Mouse (Mus musculus): ENCODE measurements around the gene Ninj1. TPM values are rescaled to one million over a fixed set of nuclear protein-coding genes. Genes with fewer than 3 reads are reported as not detected.

Ninj1 gene
- polyA plus RNA-seq, 1 experiment, result 124 TPM

DNA sequence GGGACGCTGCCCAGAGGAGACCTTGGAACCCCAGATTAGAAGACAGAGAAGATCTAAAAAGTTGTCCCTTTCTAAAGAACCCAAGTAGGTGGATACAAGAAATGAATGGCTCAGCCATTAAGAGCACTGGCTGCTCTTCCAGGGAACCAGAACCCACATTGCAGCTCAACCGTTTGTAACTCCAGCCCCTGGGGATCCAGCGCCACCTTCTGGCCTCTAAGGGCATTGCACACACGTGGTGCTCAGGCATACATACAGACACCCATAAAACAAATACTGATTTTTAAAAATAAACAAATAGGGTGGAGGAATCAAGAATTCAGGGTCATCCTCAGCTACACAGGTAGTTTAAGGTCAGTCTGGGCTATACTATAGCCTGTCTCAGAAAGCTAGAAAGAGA, 30.6 kb upstream of the Ninj1 start:
- Histone ChIP-seq H3K4me2 (ENCODE audit: low read depth) (no peak overlapping the region), H3K27me3 (ENCODE audit: control insufficient read depth, insufficient read depth, insufficient read length) (peaks cover 43% of the 10 kb centered on the region), H3K4me3 (no peak overlapping the region), H3K36me3 (ENCODE audit: control insufficient read depth, insufficient read depth) (no peaks in the 10 kb centered on the region), H3ac (ENCODE audit: control insufficient read depth, insufficient read length) (no peak overlapping the region), H3K79me2 (ENCODE audit: control insufficient read depth, insufficient read depth) (no peaks in the 10 kb centered on the region)
- TF ChIP-seq TCF12 (IDR thresholded peaks at IDR 0.05; ENCODE audit: insufficient read depth, poor library complexity, severe bottlenecking), result no peak
- no peak for TF ChIP-seq TCF3 (IDR thresholded peaks at IDR 0.05; ENCODE audit: insufficient read length, low read depth)
- TF ChIP-seq REST (IDR thresholded peaks at IDR 0.05; ENCODE audit: insufficient read depth, insufficient read length), result no peak
- no peak for TF ChIP-seq MYOD1 (IDR thresholded peaks at IDR 0.05; ENCODE audit: control insufficient read depth in 1 of 3, insufficient read length in 2 of 3, low read depth in 2 of 3)
- no peak for TF ChIP-seq SRF (IDR thresholded peaks at IDR 0.05; ENCODE audit: control insufficient read depth, insufficient read length, low read depth)
- TF ChIP-seq CEBPB (IDR thresholded peaks at IDR 0.05; ENCODE audit: insufficient read depth, poor library complexity, severe bottlenecking), result no peak
- TF ChIP-seq POLR2AphosphoS2 (IDR thresholded peaks at IDR 0.05; ENCODE audit: insufficient read length, low read depth), result no peak
- TF ChIP-seq MAX (IDR thresholded peaks at IDR 0.05; ENCODE audit: low read depth), result no peak
- TF ChIP-seq POLR2A (IDR thresholded peaks at IDR 0.05; ENCODE audit: insufficient read length, low read depth), result no peak

DNA sequence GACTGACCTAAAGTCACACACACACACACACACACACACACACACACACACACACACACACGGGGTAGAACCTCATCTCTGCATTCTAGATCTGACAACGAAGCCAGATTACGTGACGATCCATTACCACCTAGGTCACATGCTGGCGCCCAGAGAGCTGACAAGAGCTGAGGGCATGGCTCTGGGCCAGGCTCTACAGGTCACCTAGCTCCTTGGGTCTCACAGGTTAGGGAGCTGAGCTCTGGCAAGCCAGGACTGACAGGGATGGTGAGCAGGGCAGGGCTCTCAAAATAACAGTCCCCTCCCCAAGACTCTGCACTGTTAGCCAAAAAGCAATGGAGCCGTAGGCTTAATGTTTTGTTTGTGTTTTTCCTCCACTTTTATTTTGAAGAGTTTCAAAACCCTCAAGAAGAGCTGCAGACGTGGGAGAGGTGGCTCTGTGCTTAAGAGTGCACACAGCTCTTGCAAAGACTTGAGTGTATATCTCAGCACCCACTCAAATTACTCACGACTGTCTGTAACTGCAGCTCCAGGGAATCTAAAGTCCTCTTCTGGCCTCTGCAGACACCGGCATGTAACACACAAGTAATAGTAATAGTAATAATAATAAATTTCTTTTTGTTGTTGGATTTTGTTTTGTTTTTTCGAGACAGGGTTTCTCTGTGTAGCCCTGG, 29.1 kb upstream of the Ninj1 start:
- Histone ChIP-seq H3K36me3 (ENCODE audit: control insufficient read depth, insufficient read depth) (no peaks in the 10 kb centered on the region), H3K79me2 (ENCODE audit: control insufficient read depth, insufficient read depth) (no peaks in the 10 kb centered on the region), H3ac (ENCODE audit: control insufficient read depth, insufficient read length) (no peak overlapping the region), H3K4me3 (no peak overlapping the region), H3K27me3 (ENCODE audit: control insufficient read depth, insufficient read depth, insufficient read length) (peaks cover 51% of the 10 kb centered on the region), H3K4me2 (ENCODE audit: low read depth) (no peak overlapping the region)
- no peak for TF ChIP-seq MYOD1 (IDR thresholded peaks at IDR 0.05; ENCODE audit: control insufficient read depth in 1 of 3, insufficient read length in 2 of 3, low read depth in 2 of 3)
- no peak for TF ChIP-seq POLR2AphosphoS2 (IDR thresholded peaks at IDR 0.05; ENCODE audit: insufficient read length, low read depth)
- no peak for TF ChIP-seq E2F4 (IDR thresholded peaks at IDR 0.05; ENCODE audit: insufficient read depth)
- TF ChIP-seq MAX (IDR thresholded peaks at IDR 0.05; ENCODE audit: low read depth), result no peak
- no peak for TF ChIP-seq CEBPB (IDR thresholded peaks at IDR 0.05; ENCODE audit: insufficient read depth, poor library complexity, severe bottlenecking)

DNA sequence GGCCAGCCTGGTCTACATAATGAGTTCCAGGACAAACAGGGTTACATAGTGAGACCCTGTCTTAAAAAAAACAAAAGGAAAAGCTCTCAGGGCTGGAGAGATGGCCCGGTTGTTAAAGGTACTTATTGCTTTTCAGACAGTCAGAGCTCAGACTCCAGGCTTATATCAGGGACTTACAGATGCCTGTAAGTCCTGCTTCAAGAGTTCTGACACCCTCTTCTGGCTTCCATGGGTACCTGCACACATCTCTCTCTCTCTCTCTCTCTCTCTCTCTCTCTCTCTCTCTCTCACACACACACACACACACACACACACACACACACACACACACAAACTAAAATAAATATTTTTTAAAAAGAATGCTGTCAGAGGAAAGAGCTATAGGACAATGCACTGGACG, 26.0 kb upstream of the Ninj1 start:
- Histone ChIP-seq H3K4me2 (ENCODE audit: low read depth) (no peak overlapping the region), H3K36me3 (ENCODE audit: control insufficient read depth, insufficient read depth) (no peaks in the 10 kb centered on the region), H3K79me2 (ENCODE audit: control insufficient read depth, insufficient read depth) (no peaks in the 10 kb centered on the region), H3K4me3 (no peak overlapping the region), H3ac (ENCODE audit: control insufficient read depth, insufficient read length) (no peak overlapping the region), H3K27me3 (ENCODE audit: control insufficient read depth, insufficient read depth, insufficient read length) (peaks cover 49% of the 10 kb centered on the region)
- no peak for TF ChIP-seq CEBPB (IDR thresholded peaks at IDR 0.05; ENCODE audit: insufficient read depth, poor library complexity, severe bottlenecking)
- no peak for TF ChIP-seq MYOG (IDR thresholded peaks at IDR 0.05; ENCODE audit: control insufficient read depth in 1 of 3, insufficient read depth in 1 of 3, insufficient read length in 2 of 3, low read depth in 2 of 3)
- no peak for TF ChIP-seq MAX (IDR thresholded peaks at IDR 0.05; ENCODE audit: low read depth)
- TF ChIP-seq SRF (IDR thresholded peaks at IDR 0.05; ENCODE audit: control insufficient read depth, insufficient read length, low read depth), result no peak
- no peak for TF ChIP-seq E2F4 (IDR thresholded peaks at IDR 0.05; ENCODE audit: insufficient read depth)
- no peak for TF ChIP-seq USF1 (IDR thresholded peaks at IDR 0.05; ENCODE audit: low read depth)
- no peak for TF ChIP-seq POLR2AphosphoS2 (IDR thresholded peaks at IDR 0.05; ENCODE audit: insufficient read length, low read depth)
- TF ChIP-seq MYOD1 (IDR thresholded peaks at IDR 0.05; ENCODE audit: control insufficient read depth in 1 of 3, insufficient read length in 2 of 3, low read depth in 2 of 3), result no peak
- no peak for TF ChIP-seq TCF12 (IDR thresholded peaks at IDR 0.05; ENCODE audit: insufficient read depth, poor library complexity, severe bottlenecking)
- no peak for TF ChIP-seq POLR2A (IDR thresholded peaks at IDR 0.05; ENCODE audit: insufficient read length, low read depth)
- no peak for TF ChIP-seq REST (IDR thresholded peaks at IDR 0.05; ENCODE audit: insufficient read depth, insufficient read length)
- TF ChIP-seq TCF3 (IDR thresholded peaks at IDR 0.05; ENCODE audit: insufficient read length, low read depth), result no peak

DNA sequence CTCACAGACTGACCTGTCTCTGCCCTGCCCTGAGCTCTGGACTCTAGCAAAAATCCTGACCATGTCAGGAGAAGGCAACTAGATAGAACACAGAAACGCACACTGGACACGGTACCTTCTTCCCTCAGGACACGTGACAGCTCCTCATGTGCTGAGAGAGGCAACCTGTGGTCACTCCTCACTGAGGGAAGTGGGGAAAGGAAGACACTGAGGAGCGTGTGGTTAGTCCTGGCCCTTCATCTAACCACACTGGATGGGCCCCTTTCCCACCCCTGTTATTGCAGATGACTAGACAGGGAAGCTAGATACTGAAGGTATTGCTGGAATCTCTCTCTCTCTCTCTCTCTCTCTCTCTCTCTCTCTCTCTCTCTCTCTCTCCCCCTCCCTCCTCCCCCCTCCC, 24.6 kb upstream of the Ninj1 start:
- Histone ChIP-seq H3K4me3 (no peak overlapping the region), H3K4me2 (ENCODE audit: low read depth) (no peak overlapping the region), H3K27me3 (ENCODE audit: control insufficient read depth, insufficient read depth, insufficient read length) (peaks cover 47% of the 10 kb centered on the region), H3ac (ENCODE audit: control insufficient read depth, insufficient read length) (no peak overlapping the region), H3K36me3 (ENCODE audit: control insufficient read depth, insufficient read depth) (no peaks in the 10 kb centered on the region), H3K79me2 (ENCODE audit: control insufficient read depth, insufficient read depth) (no peaks in the 10 kb centered on the region)
- TF ChIP-seq POLR2AphosphoS2 (IDR thresholded peaks at IDR 0.05; ENCODE audit: insufficient read length, low read depth), result no peak

DNA sequence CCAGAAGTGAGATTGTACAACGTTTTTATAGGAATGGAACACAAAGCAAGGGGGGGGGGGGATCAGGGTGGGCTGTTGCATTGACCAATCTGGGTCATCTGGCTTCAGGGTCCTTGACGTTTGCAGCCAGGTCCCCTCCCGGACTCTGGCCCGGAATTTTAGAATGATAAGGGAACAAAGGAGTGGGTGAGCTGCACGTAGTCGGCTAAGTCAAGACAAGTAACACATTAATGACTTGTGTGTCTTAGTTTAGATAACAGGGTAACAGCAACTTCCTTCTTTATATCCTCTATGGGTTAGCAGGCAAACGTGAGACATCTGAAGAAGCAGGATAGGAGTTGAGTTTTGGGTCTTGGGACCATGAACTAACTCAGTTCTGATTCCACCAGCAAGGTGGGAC, 23.6 kb upstream of the Ninj1 start:
- Histone ChIP-seq H3K36me3 (ENCODE audit: control insufficient read depth, insufficient read depth) (no peaks in the 10 kb centered on the region), H3K79me2 (ENCODE audit: control insufficient read depth, insufficient read depth) (no peaks in the 10 kb centered on the region), H3K4me2 (ENCODE audit: low read depth) (no peak overlapping the region), H3K27me3 (ENCODE audit: control insufficient read depth, insufficient read depth, insufficient read length) (peaks cover 45% of the 10 kb centered on the region), H3ac (ENCODE audit: control insufficient read depth, insufficient read length) (no peak overlapping the region), H3K4me3 (no peak overlapping the region)
- TF ChIP-seq TCF3 (IDR thresholded peaks at IDR 0.05; ENCODE audit: insufficient read length, low read depth) (no peak), POLR2AphosphoS2 (IDR thresholded peaks at IDR 0.05; ENCODE audit: insufficient read length, low read depth) (no peak), SRF (IDR thresholded peaks at IDR 0.05; ENCODE audit: control insufficient read depth, insufficient read length, low read depth) (no peak), MAX (IDR thresholded peaks at IDR 0.05; ENCODE audit: low read depth) (no peak), CEBPB (IDR thresholded peaks at IDR 0.05; ENCODE audit: insufficient read depth, poor library complexity, severe bottlenecking) (no peak), REST (IDR thresholded peaks at IDR 0.05; ENCODE audit: insufficient read depth, insufficient read length) (no peak), MYOG (IDR thresholded peaks at IDR 0.05; ENCODE audit: control insufficient read depth in 1 of 3, insufficient read depth in 1 of 3, insufficient read length in 2 of 3, low read depth in 2 of 3) (no peak), E2F4 (IDR thresholded peaks at IDR 0.05; ENCODE audit: insufficient read depth) (no peak), USF1 (IDR thresholded peaks at IDR 0.05; ENCODE audit: low read depth) (no peak), MYOD1 (IDR thresholded peaks at IDR 0.05; ENCODE audit: control insufficient read depth in 1 of 3, insufficient read length in 2 of 3, low read depth in 2 of 3) (no peak)
